Mouse (Mus musculus): ENCODE data around the gene Tspyl4. TPM values are rescaled to one million over a fixed set of nuclear protein-coding genes. Genes with fewer than 3 reads are reported as not detected.

The Tspyl4 gene
- polyA plus RNA-seq, 1 experiment from 2014 or later: 0.39 TPM

- no peaks in the 10 kb centered on the region for H3K36me3 ChIP-seq (ENCODE audit: control insufficient read depth, insufficient read depth)
- H3K4me2 ChIP-seq (ENCODE audit: low read depth, low read length): no peak overlapping the region
- no peak for ATAC-seq (ENCODE audit: low read depth)
- no peaks in the 10 kb centered on the region for H3K4me1 ChIP-seq (ENCODE audit: control insufficient read depth, low read depth, low read length)
- H3K4me3 ChIP-seq (ENCODE audit: low read depth, low read length): no peak overlapping the region
- 69% methylated on average over 3 of the region's 3 CpGs for WGBS (ENCODE audit: insufficient replicate concordance)
- no peaks in the 10 kb centered on the region for H3K9me3 ChIP-seq (replicated peaks; ENCODE audit: control insufficient read depth, low read length)
- H3K27ac ChIP-seq (ENCODE audit: low read length): no peak overlapping the region
- no peaks in the 10 kb centered on the region for H3K27me3 ChIP-seq (ENCODE audit: control insufficient read depth, insufficient read depth, low read depth, low read length)
- H3K9ac ChIP-seq (ENCODE audit: low read depth, low read length): no peak overlapping the region
These were observed 15.3 kb downstream of the Tspyl4 start for GRCm38 (mm10) chr10:34312536-34312935.

GRCm38 (mm10) chr10:34316571-34317216 lies 19.5 kb downstream of the Tspyl4 start:
- H3K27ac ChIP-seq (ENCODE audit: low read length): no peak overlapping the region
- no peaks in the 10 kb centered on the region for H3K27me3 ChIP-seq (ENCODE audit: control insufficient read depth, insufficient read depth, low read depth, low read length)
- H3K4me1 ChIP-seq (ENCODE audit: control insufficient read depth, low read depth, low read length): no peaks in the 10 kb centered on the region
- H3K36me3 ChIP-seq (ENCODE audit: control insufficient read depth, insufficient read depth): no peaks in the 10 kb centered on the region
- no peak overlapping the region for H3K4me3 ChIP-seq (ENCODE audit: low read depth, low read length)
- H3K9ac ChIP-seq (ENCODE audit: low read depth, low read length): no peak overlapping the region
- WGBS (ENCODE audit: insufficient replicate concordance): 8% methylated on average over 3 of the region's 3 CpGs
- H3K4me2 ChIP-seq (ENCODE audit: low read depth, low read length): no peak overlapping the region
- no peaks in the 10 kb centered on the region for H3K9me3 ChIP-seq (replicated peaks; ENCODE audit: control insufficient read depth, low read length)
- no peak for ATAC-seq (ENCODE audit: low read depth)

- H3K27ac ChIP-seq (ENCODE audit: low read length): no peak overlapping the region
- ATAC-seq (ENCODE audit: low read depth): no peak
- H3K4me2 ChIP-seq (ENCODE audit: low read depth, low read length): no peak overlapping the region
- WGBS (ENCODE audit: insufficient replicate concordance): 54% methylated on average over 2 of the region's 2 CpGs
- H3K27me3 ChIP-seq (ENCODE audit: control insufficient read depth, insufficient read depth, low read depth, low read length): no peaks in the 10 kb centered on the region
- H3K4me3 ChIP-seq (ENCODE audit: low read depth, low read length): no peak overlapping the region
- H3K4me1 ChIP-seq (ENCODE audit: control insufficient read depth, low read depth, low read length): no peaks in the 10 kb centered on the region
- H3K9ac ChIP-seq (ENCODE audit: low read depth, low read length): no peak overlapping the region
- H3K9me3 ChIP-seq (replicated peaks; ENCODE audit: control insufficient read depth, low read length): no peaks in the 10 kb centered on the region
- H3K36me3 ChIP-seq (ENCODE audit: control insufficient read depth, insufficient read depth): no peaks in the 10 kb centered on the region
These were observed 20.0 kb downstream of the Tspyl4 start for GRCm38 (mm10) chr10:34317217-34317606.

GRCm38 (mm10) chr10:34320809-34321208 lies 23.6 kb downstream of the Tspyl4 start:
- Histone ChIP-seq H3K36me3 (ENCODE audit: control insufficient read depth, insufficient read depth) (no peaks in the 10 kb centered on the region), H3K27ac (ENCODE audit: low read length) (no peak overlapping the region), H3K9ac (ENCODE audit: low read depth, low read length) (no peak overlapping the region), H3K4me1 (ENCODE audit: control insufficient read depth, low read depth, low read length) (no peaks in the 10 kb centered on the region), H3K9me3 (replicated peaks; ENCODE audit: control insufficient read depth, low read length) (no peaks in the 10 kb centered on the region), H3K4me3 (ENCODE audit: low read depth, low read length) (no peak overlapping the region), H3K27me3 (ENCODE audit: control insufficient read depth, insufficient read depth, low read depth, low read length) (no peaks in the 10 kb centered on the region), H3K4me2 (ENCODE audit: low read depth, low read length) (no peak overlapping the region)
- WGBS (ENCODE audit: insufficient replicate concordance): 59% methylated on average over 2 of the region's 2 CpGs
- no peak for ATAC-seq (ENCODE audit: low read depth)

GRCm38 (mm10) chr10:34326701-34327100 lies 29.5 kb downstream of the Tspyl4 start:
- Histone ChIP-seq H3K9ac (ENCODE audit: low read depth, low read length) (no peak overlapping the region), H3K27me3 (ENCODE audit: control insufficient read depth, insufficient read depth, low read depth, low read length) (no peaks in the 10 kb centered on the region), H3K27ac (ENCODE audit: low read length) (no peak overlapping the region), H3K4me1 (ENCODE audit: control insufficient read depth, low read depth, low read length) (no peaks in the 10 kb centered on the region), H3K4me3 (ENCODE audit: low read depth, low read length) (no peak overlapping the region), H3K4me2 (ENCODE audit: low read depth, low read length) (no peak overlapping the region), H3K36me3 (ENCODE audit: control insufficient read depth, insufficient read depth) (no peaks in the 10 kb centered on the region), H3K9me3 (replicated peaks; ENCODE audit: control insufficient read depth, low read length) (no peaks in the 10 kb centered on the region)
- 23% methylated on average over 4 of the region's 4 CpGs for WGBS (ENCODE audit: insufficient replicate concordance)
- ATAC-seq (ENCODE audit: low read depth): no peak

GRCm38 (mm10) chr10:34327144-34327543 lies 29.9 kb downstream of the Tspyl4 start:
- Histone ChIP-seq H3K27me3 (ENCODE audit: control insufficient read depth, insufficient read depth, low read depth, low read length) (no peaks in the 10 kb centered on the region), H3K27ac (ENCODE audit: low read length) (no peak overlapping the region), H3K36me3 (ENCODE audit: control insufficient read depth, insufficient read depth) (no peaks in the 10 kb centered on the region), H3K4me2 (ENCODE audit: low read depth, low read length) (no peak overlapping the region), H3K4me1 (ENCODE audit: control insufficient read depth, low read depth, low read length) (no peaks in the 10 kb centered on the region), H3K9me3 (replicated peaks; ENCODE audit: control insufficient read depth, low read length) (no peaks in the 10 kb centered on the region), H3K9ac (ENCODE audit: low read depth, low read length) (no peak overlapping the region), H3K4me3 (ENCODE audit: low read depth, low read length) (no peak overlapping the region)
- 60% methylated on average over 5 of the region's 5 CpGs for WGBS (ENCODE audit: insufficient replicate concordance)
- ATAC-seq (ENCODE audit: low read depth): no peak

- Histone ChIP-seq H3K9ac (ENCODE audit: low read depth, low read length) (no peak overlapping the region), H3K27ac (ENCODE audit: low read length) (no peak overlapping the region), H3K4me3 (ENCODE audit: low read depth, low read length) (no peak overlapping the region), H3K36me3 (ENCODE audit: control insufficient read depth, insufficient read depth) (no peaks in the 10 kb centered on the region), H3K4me2 (ENCODE audit: low read depth, low read length) (no peak overlapping the region), H3K27me3 (ENCODE audit: control insufficient read depth, insufficient read depth, low read depth, low read length) (no peaks in the 10 kb centered on the region), H3K9me3 (replicated peaks; ENCODE audit: control insufficient read depth, low read length) (no peaks in the 10 kb centered on the region), H3K4me1 (ENCODE audit: control insufficient read depth, low read depth, low read length) (no peaks in the 10 kb centered on the region)
- 12% methylated on average over 2 of the region's 2 CpGs for WGBS (ENCODE audit: insufficient replicate concordance)
- ATAC-seq (ENCODE audit: low read depth): no peak
These were observed 31.1 kb downstream of the Tspyl4 start for GRCm38 (mm10) chr10:34328310-34328709.

GRCm38 (mm10) chr10:34341014-34341413 lies 43.8 kb downstream of the Tspyl4 start:
- H3K27me3 ChIP-seq (ENCODE audit: control insufficient read depth, insufficient read depth, low read depth, low read length): no peaks in the 10 kb centered on the region
- H3K4me2 ChIP-seq (ENCODE audit: low read depth, low read length): no peak overlapping the region
- no peaks in the 10 kb centered on the region for H3K4me1 ChIP-seq (ENCODE audit: control insufficient read depth, low read depth, low read length)
- 69% methylated on average over 6 of the region's 6 CpGs for WGBS (ENCODE audit: insufficient replicate concordance)
- H3K27ac ChIP-seq (ENCODE audit: low read length): no peak overlapping the region
- no peak for ATAC-seq (ENCODE audit: low read depth)
- no peaks in the 10 kb centered on the region for H3K36me3 ChIP-seq (ENCODE audit: control insufficient read depth, insufficient read depth)
- no peak overlapping the region for H3K4me3 ChIP-seq (ENCODE audit: low read depth, low read length)
- no peak overlapping the region for H3K9ac ChIP-seq (ENCODE audit: low read depth, low read length)
- H3K9me3 ChIP-seq (replicated peaks; ENCODE audit: control insufficient read depth, low read length): no peaks in the 10 kb centered on the region

GRCm38 (mm10) chr10:34341886-34342285 lies 44.6 kb downstream of the Tspyl4 start:
- no peaks in the 10 kb centered on the region for H3K9me3 ChIP-seq (replicated peaks; ENCODE audit: control insufficient read depth, low read length)
- H3K36me3 ChIP-seq (ENCODE audit: control insufficient read depth, insufficient read depth): no peaks in the 10 kb centered on the region
- no peak overlapping the region for H3K4me3 ChIP-seq (ENCODE audit: low read depth, low read length)
- no peak overlapping the region for H3K27ac ChIP-seq (ENCODE audit: low read length)
- H3K27me3 ChIP-seq (ENCODE audit: control insufficient read depth, insufficient read depth, low read depth, low read length): no peaks in the 10 kb centered on the region
- H3K4me2 ChIP-seq (ENCODE audit: low read depth, low read length): no peak overlapping the region
- no peak overlapping the region for H3K9ac ChIP-seq (ENCODE audit: low read depth, low read length)
- H3K4me1 ChIP-seq (ENCODE audit: control insufficient read depth, low read depth, low read length): no peaks in the 10 kb centered on the region
- WGBS (ENCODE audit: insufficient replicate concordance): 61% methylated on average over 1 of the region's 1 CpGs
- ATAC-seq (ENCODE audit: low read depth): no peak
